Mouse (Mus musculus): Measurements from ENCODE around the gene Gcn1l1.

Gcn1l1 gene

DNA sequence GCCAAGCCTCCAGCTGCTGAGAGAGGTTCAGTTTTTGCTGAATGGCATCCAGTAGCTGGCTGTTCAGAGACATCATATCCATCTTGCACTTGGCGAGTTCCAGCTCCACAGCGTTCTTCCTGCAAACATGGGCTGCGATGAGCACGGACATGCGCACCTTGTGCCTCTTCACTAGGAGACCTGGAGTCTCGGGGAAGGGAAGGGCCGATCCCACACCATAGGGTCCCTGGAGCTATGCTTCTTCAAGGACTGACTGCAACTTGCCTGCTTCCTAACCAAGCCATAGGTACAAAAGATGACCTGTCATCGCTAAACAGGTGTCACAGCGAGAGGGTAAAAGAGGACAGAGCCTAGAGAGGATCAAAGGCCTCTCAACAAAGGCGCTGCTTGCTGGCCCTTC, 86.8 kb downstream of the Gcn1l1 start:
- in situ Hi-C loops (cut with MboI, MseI) = loop anchor here in 1 of 2 experiments (5.0 kb wide), 1 partner anchor 95 kb away; no protein-coding TSS in a partner anchor

DNA sequence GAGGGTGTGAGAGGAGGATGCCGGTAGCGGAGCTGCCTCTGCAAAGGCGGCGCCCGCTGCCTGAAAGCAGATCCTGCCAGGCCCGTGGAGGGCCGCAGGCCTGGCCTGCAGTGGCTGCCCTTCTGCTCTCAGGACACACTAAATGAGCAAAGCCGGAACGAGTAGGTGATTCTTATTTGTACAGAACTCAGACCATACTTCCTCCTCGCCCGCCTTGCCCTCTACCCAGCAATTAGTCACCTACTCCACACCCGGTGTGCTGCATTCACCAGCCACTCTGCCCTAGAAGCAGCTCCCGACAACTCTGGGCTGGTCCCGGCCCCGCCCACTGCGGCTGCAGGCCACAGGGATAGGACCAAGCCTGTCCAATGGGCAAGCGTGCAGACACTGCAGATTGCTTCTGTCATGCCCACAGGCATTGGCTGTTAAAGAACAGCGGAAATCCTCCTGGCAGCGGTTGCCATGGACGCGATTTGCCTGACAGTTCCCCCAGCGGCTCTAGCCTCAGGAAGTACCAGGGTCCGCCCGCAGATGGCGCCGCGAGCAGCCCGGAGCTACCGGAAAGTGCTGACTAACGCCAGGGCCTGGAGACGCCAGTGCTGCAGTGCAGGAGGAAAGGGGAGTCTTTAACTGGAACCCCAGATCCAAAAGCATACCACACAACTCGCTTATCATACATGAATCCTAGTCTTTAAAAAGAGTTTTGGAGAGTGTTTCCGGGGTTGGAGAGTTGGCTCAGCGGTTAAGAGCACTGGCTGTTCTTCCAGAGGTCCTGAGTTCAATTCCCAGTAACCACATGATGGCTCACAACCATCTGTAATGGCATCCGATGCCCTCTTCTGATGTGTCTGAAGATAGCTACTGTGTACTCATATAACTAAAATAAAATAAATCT, 87.9 kb downstream of the Gcn1l1 start:
- in situ Hi-C loops (cut with MboI, MseI) = loop anchor here in 1 of 2 experiments (5.0 kb wide), 1 partner anchor 94 kb away; no protein-coding TSS in a partner anchor

- in situ Hi-C loops (cut with MboI, MseI) = loop anchor here in 1 of 2 experiments (5.0 kb wide), 1 partner anchor 94 kb away; no protein-coding TSS in a partner anchor
Observed at GRCm38 (mm10) chr5:115653776-115654175, 88.7 kb downstream of the Gcn1l1 start.

DNA sequence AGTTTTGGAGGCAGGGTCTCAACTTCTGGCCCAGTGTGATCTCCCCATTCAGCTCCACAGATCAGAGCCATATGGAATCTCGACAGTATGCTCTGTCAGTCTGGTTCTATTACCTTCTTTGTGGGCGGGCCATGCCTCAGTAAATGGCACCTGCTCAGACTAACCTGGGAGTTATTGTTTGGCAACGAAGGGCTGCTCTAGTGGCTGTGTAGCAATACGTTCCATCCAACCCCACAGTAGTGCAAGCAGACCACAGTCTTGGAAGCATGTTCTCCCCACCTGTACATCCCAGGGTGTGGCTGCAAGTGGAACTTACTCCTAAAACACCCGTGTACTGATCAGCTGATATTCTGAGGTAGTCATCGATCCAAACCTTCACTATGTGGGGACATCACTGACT, 91.6 kb downstream of the Gcn1l1 start:
- in situ Hi-C loops (cut with MboI, MseI) = no loop called here

GRCm38 (mm10) chr5:115657234-115657633, 92.2 kb downstream of the Gcn1l1 start:
- in situ Hi-C loops (cut with MboI, MseI) = no loop called here

DNA sequence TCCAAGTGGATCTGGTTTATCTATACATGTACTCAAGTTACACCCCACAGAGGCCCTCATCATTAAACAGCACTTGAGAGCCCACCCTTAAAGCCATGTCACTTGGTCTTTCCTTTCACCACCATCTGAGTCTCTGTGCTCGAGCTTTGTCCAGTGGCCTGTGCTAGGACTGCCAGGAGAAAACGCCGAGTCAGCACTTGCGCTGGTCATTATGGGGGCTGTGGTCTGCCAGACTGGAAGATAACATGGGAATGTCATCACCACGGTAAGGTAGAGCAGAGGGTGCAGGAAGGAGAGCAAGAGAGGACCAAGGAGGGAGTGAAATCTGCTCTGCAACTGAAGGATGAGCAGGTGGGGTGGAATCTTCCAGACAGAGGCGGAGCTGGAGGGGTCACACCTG, 93.3 kb downstream of the Gcn1l1 start:
- in situ Hi-C loops (cut with MboI, MseI) = no loop called here

DNA sequence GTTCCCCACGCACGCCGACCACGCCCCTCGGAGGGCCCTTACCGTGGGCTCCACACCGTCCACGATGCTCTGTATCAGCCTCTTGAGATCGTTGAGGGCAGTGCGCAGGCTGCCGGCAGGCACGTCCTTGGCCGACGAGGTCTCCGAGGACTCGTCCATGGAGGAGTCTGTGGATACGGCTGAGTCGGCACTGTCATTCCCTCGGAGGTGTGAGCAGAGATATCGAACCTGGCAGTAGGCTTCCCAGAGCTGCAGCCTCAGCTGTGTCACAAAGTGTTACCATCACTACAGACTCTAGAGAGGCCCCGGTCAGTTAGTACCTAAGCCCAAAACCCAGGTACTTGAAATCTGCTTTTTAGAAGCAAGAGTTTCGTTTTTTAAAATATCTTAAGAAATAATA, 97.6 kb downstream of the Gcn1l1 start:
- in situ Hi-C loops (cut with MboI, MseI) = loop anchor here in 1 of 2 experiments (10.0 kb wide), 1 partner anchor 172 kb away; no protein-coding TSS in a partner anchor

DNA sequence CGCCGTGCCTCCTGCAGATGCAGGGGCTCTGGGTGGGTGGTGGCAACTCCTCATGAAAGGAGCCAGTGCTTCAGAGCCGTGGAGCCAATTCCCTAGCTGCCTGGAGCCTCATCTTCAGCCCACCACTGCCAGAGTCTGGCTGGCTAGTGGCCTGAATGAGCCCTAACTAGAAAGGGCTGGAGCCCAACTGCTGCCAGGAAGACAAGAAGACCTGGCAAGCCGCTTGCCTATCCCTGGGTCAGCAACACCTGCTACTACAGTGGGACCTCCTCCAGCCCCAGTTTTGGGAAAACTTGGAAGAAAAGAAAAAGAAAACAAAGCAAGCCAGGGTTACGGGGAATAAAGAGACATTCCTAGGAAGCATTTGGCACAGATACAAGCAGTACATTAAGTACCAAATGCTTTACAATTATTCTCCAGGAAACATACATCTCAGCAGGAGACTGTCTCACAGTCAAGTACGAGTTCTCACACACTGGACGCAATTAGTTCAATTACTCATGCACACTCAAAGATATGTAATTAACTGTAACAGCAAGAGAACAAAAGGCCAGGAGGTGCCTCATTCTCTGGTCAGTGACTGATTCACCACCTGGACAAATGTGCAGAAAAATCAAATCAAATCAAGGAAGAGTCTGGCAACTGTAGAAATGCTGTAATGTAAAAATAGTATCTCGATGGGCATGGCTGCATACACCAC, 101.5 kb downstream of the Gcn1l1 start:
- in situ Hi-C loops (cut with MboI, MseI) = loop anchor here in 1 of 2 experiments (10.0 kb wide), 1 partner anchor 168 kb away; no protein-coding TSS in a partner anchor

DNA sequence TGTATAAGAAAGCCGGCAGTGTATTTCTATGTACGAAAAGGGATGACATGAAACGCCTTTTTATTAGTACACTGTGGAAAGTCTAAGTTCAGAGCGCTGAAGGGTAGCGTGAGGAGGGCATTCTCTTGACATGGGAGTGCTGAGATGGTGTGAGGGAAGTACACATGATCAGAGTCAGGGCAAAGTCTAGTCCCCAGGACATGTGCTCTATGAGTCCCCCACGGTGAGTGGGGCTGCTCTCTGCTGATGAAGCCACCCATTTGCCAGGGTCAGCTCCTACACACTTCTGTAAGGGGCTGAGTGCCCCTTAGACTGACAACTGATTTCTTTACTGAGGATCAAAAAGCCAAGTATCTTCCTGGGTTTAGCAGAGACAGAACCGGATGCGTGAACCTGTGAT, 102.2 kb downstream of the Gcn1l1 start:
- in situ Hi-C loops (cut with MboI, MseI) = loop anchor here in 1 of 2 experiments (10.0 kb wide), 1 partner anchor 168 kb away; no protein-coding TSS in a partner anchor

- in situ Hi-C loops (cut with MboI, MseI) = loop anchor here in 1 of 2 experiments (10.0 kb wide), 1 partner anchor 167 kb away; no protein-coding TSS in a partner anchor
Observed at GRCm38 (mm10) chr5:115667894-115668293, 102.8 kb downstream of the Gcn1l1 start.

DNA sequence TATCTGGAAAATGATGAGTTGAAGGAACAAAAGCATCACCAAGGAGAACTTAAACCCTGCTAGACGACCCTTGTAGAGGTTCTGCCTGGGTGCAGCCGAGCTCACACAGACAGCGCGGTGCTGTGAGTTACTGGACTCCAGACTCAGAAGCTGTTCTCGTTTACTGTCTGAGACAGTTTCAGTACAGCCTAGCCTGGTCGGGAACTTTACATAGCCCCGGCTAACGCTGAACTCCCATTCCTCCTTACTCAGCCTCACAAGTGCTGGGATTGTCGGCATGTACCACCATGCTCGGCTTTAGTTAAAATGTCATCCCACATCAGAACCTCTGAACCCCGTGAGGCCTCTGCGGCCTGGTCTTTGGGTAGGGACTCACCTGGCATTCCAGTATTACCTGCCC, 103.9 kb downstream of the Gcn1l1 start:
- in situ Hi-C loops (cut with MboI, MseI) = loop anchor here in 1 of 2 experiments (10.0 kb wide), 1 partner anchor 166 kb away; no protein-coding TSS in a partner anchor

DNA sequence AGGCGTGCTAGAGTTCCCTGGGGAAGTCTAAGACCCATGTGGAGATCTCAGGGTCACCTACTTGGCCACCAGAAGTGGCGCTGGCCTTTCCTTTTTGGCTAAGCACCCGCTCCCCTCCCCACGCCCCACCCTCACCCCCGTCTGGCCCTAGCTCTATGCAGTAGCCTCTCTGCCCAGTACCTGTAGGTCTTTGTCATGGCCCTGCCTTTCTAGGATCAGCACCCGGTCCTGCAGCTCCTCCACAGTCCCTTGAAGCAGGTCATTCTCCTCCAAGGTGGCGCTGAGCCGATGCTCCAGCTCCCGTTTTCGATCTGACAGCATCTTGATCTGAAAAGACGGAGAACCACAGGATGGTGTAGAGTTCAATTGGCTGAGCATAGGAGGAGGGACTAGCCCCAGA, 104.9 kb downstream of the Gcn1l1 start:
- in situ Hi-C loops (cut with MboI, MseI) = loop anchor here in 1 of 2 experiments (10.0 kb wide), 1 partner anchor 165 kb away; no protein-coding TSS in a partner anchor

DNA sequence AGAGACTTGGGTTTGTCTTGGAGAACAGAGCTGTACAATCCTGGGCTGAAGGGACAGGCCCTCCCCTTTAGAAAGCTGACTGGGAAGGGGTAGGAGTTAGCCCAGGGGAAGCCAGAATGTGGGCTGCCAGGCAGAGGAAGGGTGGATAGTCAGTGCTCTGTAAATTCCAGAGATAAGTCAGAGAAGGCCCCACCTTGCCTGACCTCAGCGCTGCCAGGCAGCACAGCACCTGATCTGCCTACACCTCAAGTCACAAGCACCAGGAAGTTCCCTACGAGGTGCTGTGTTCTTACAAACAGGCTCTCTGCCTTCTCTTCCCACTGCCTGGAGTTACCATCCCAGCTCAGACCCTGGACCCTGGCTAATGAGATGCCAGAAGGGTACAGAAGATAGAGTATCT, 105.4 kb downstream of the Gcn1l1 start:
- in situ Hi-C loops (cut with MboI, MseI) = no loop called here

GRCm38 (mm10) chr5:115671846-115672245, 106.8 kb downstream of the Gcn1l1 start:
- in situ Hi-C loops (cut with MboI, MseI) = no loop called here
